Mouse (Mus musculus) liver, embryonic 12.5 days (tissue): Measurements from ENCODE around the gene Ccdc97. TPM values are rescaled to one million over a fixed set of nuclear protein-coding genes. Genes with fewer than 3 reads are reported as not detected.
A peak's percentile ranks its signal among the peaks of the same experiment; 100 is the strongest.

Experiments
- ATAC-seq: fragments of 200-750 bp; cut with Nextera tagmentation; 2 replicates; pipeline ENCODE4 v1.8.0; 2017; ENCODE audit warnings: moderate number of reproducible peaks, mild to moderate bottlenecking, moderate library complexity
- H3K27ac ChIP-seq: fragments of 300-500 bp; sonication (generic); 2 replicates; pipeline ENCODE4 v1.5.1; 2016; ENCODE audit warnings: mild to moderate bottlenecking
- H3K27me3 ChIP-seq: fragments of 300-500 bp; sonication (generic); replicated peaks from 2 replicates; pipeline ENCODE4 v1.6.1; 2016; ENCODE audit warnings: mild to moderate bottlenecking, moderate library complexity
- H3K36me3 ChIP-seq: fragments of 300-500 bp; sonication (generic); 2 replicates; pipeline ENCODE4 v1.6.1; 2016; ENCODE audit warnings: mild to moderate bottlenecking, moderate library complexity
- H3K4me1 ChIP-seq: fragments of 300-500 bp; sonication (generic); 2 replicates; pipeline ENCODE4 v1.6.1; 2016
- H3K4me2 ChIP-seq: fragments of 300-500 bp; sonication (generic); 2 replicates; pipeline ENCODE4 v1.6.1; 2016; ENCODE audit warnings: mild to moderate bottlenecking, moderate library complexity
- H3K4me3 ChIP-seq: fragments of 300-500 bp; sonication (generic); 2 replicates; pipeline ENCODE4 v1.5.1; 2016; ENCODE audit warnings: mild to moderate bottlenecking, moderate library complexity
- H3K9ac ChIP-seq: fragments of 300-500 bp; sonication (generic); 2 replicates; pipeline ENCODE4 v1.6.1; 2016; ENCODE audit warnings: mild to moderate bottlenecking, moderate library complexity
- H3K9me3 ChIP-seq: fragments of 300-500 bp; sonication (generic); replicated peaks from 2 replicates; pipeline ENCODE4 v1.6.1; 2016; ENCODE audit warnings: mild to moderate bottlenecking, moderate library complexity
- WGBS: fragments of 180-500 bp; shearing (Covaris S2); methylation state at CpG from one replicate; pipeline ENCODE4 v1.1.7; 2016; ENCODE audit not compliant: insufficient replicate concordance; 5-methylcytosine and 5-hydroxymethylcytosine counted together
- polyA plus RNA-seq: library from polyadenylated mRNA; unstranded; fragments of >200 nt; fragmentation: Nextera tagmentation; extraction: Ambion mirVana; gene quantifications from 2 replicates; pipeline ENCODE4 v1.2.1, GENCODE M21; 2016

The Ccdc97 gene
- polyA plus RNA-seq, 1 experiment from 2014 or later: 14.7 TPM

- no peak for ATAC-seq
- peak within 1 kb of the TSS; percentile 8; the same call in 1 of the 2 replicates for H3K9ac ChIP-seq
- H3K36me3 ChIP-seq: 0 out of 2 replicates have a peak, but pooled peaks cover 4% of the 10 kb centered on the region
- H3K27me3 ChIP-seq: peaks cover 42% of the 10 kb centered on the region
- 2% methylated on average over 29 of the region's 29 CpGs for WGBS
- H3K27ac ChIP-seq: no peak within 1 kb of the TSS
- H3K4me3 ChIP-seq: peak within 1 kb of the TSS; percentile 47
- 0 out of 2 replicates have a peak, but pooled peaks cover 4% of the 10 kb centered on the region for H3K9me3 ChIP-seq
- H3K4me2 ChIP-seq: peak within 1 kb of the TSS; percentile 71
- peaks cover 31% of the 10 kb centered on the region for H3K4me1 ChIP-seq
Measured at GRCm38 (mm10) chr7:25674719-25675300, 44.1 kb downstream of the Ccdc97 start, which contains the start of gene Tmem91. Gene Tmem91, minus strand, starts transcription at chr7:25675166.

- peak overlapping the region; percentile 47 for H3K4me3 ChIP-seq
- WGBS: 23% methylated on average over 9 of the region's 9 CpGs
- peaks cover 10% of the 10 kb centered on the region for H3K36me3 ChIP-seq
- 0 out of 2 replicates have a peak, but pooled peaks cover 4% of the 10 kb centered on the region for H3K9me3 ChIP-seq
- H3K9ac ChIP-seq: no peak overlapping the region
- no peak overlapping the region for H3K27ac ChIP-seq
- H3K4me2 ChIP-seq: peak overlapping the region; percentile 71
- ATAC-seq: no peak
- peaks cover 26% of the 10 kb centered on the region for H3K4me1 ChIP-seq
- peaks cover 42% of the 10 kb centered on the region for H3K27me3 ChIP-seq
Measured at GRCm38 (mm10) chr7:25674297-25674696, 44.6 kb downstream of the Ccdc97 start.

GRCm38 (mm10) chr7:25672442-25672841 is 46.4 kb downstream of the Ccdc97 start:
- Histone ChIP-seq H3K27me3 (peaks cover 42% of the 10 kb centered on the region), H3K36me3 (peaks cover 28% of the 10 kb centered on the region), H3K4me1 (peaks cover 15% of the 10 kb centered on the region), H3K4me2 (no peak overlapping the region), H3K4me3 (no peak overlapping the region), H3K27ac (no peak overlapping the region), H3K9me3 (0 out of 2 replicates have a peak, but pooled peaks cover 4% of the 10 kb centered on the region), H3K9ac (no peak overlapping the region)
- ATAC-seq: no peak
- WGBS: 37% methylated on average over 4 of the region's 4 CpGs

GRCm38 (mm10) chr7:25671686-25672085 is 47.2 kb downstream of the Ccdc97 start:
- Histone ChIP-seq H3K9ac (no peak overlapping the region), H3K4me3 (no peak overlapping the region), H3K4me1 (peaks cover 15% of the 10 kb centered on the region), H3K27me3 (peaks cover 38% of the 10 kb centered on the region), H3K9me3 (0 out of 2 replicates have a peak, but pooled peaks cover 4% of the 10 kb centered on the region), H3K4me2 (no peak overlapping the region), H3K27ac (no peak overlapping the region), H3K36me3 (peaks cover 36% of the 10 kb centered on the region)
- WGBS: 64% methylated on average over 2 of the region's 2 CpGs
- no peak for ATAC-seq

- H3K36me3 ChIP-seq: peaks cover 52% of the 10 kb centered on the region
- peaks cover 11% of the 10 kb centered on the region for H3K4me1 ChIP-seq
- H3K4me3 ChIP-seq: no peak overlapping the region
- no peak for ATAC-seq
- 0 out of 2 replicates have a peak, but pooled peaks cover 4% of the 10 kb centered on the region for H3K9me3 ChIP-seq
- H3K9ac ChIP-seq: no peak overlapping the region
- peaks cover 22% of the 10 kb centered on the region for H3K27me3 ChIP-seq
- 72% methylated on average over 4 of the region's 4 CpGs for WGBS
- no peak overlapping the region for H3K27ac ChIP-seq
- H3K4me2 ChIP-seq: no peak overlapping the region
Measured at GRCm38 (mm10) chr7:25670096-25670495, 48.8 kb downstream of the Ccdc97 start.

- Histone ChIP-seq H3K9ac (no peak overlapping the region), H3K4me2 (no peak overlapping the region), H3K27me3 (peaks cover 18% of the 10 kb centered on the region), H3K4me1 (peaks cover 6% of the 10 kb centered on the region), H3K9me3 (0 out of 2 replicates have a peak, but pooled peaks cover 4% of the 10 kb centered on the region), H3K36me3 (peaks cover 56% of the 10 kb centered on the region), H3K27ac (no peak overlapping the region), H3K4me3 (no peak overlapping the region)
- WGBS: 73% methylated on average over 9 of the region's 9 CpGs
- ATAC-seq: no peak
Measured at GRCm38 (mm10) chr7:25669631-25670030, 49.3 kb downstream of the Ccdc97 start.

- no peak for ATAC-seq
- no peak overlapping the region for H3K4me3 ChIP-seq
- peaks cover 61% of the 10 kb centered on the region for H3K36me3 ChIP-seq
- H3K9me3 ChIP-seq: 0 out of 2 replicates have a peak, but pooled peaks cover 4% of the 10 kb centered on the region
- H3K27me3 ChIP-seq: peaks cover 13% of the 10 kb centered on the region
- no peak overlapping the region for H3K4me2 ChIP-seq
- H3K27ac ChIP-seq: no peak overlapping the region
- WGBS: 71% methylated on average over 10 of the region's 10 CpGs
- peaks cover 1% of the 10 kb centered on the region; the same call in 1 of the 2 replicates for H3K4me1 ChIP-seq
- no peak overlapping the region for H3K9ac ChIP-seq
Measured at GRCm38 (mm10) chr7:25669158-25669557, 49.7 kb downstream of the Ccdc97 start.

- H3K36me3 ChIP-seq: peaks cover 89% of the 10 kb centered on the region
- 85% methylated on average over 8 of the region's 8 CpGs for WGBS
Measured at GRCm38 (mm10) chr7:25666381-25666780, 52.5 kb downstream of the Ccdc97 start.

More at GRCm38 (mm10) chr7:25666381-25666780, 52.5 kb downstream of the Ccdc97 start:
- H3K4me2 ChIP-seq: no peak overlapping the region
- H3K27ac ChIP-seq: no peak overlapping the region
- no peak overlapping the region for H3K9ac ChIP-seq
- H3K27me3 ChIP-seq: no peaks in the 10 kb centered on the region
- no peaks in the 10 kb centered on the region for H3K9me3 ChIP-seq
- H3K4me1 ChIP-seq: peaks cover 4% of the 10 kb centered on the region
- ATAC-seq: no peak
- H3K4me3 ChIP-seq: no peak overlapping the region

Other genes with a start within 250 kb of the Ccdc97 start
- gene Ceacam1, start 241.5 kb downstream of the Ccdc97 start, polyA plus RNA-seq: 1.9 and 2.4 TPM in 2 replicates
- gene Ceacam2, start 179.2 kb downstream of the Ccdc97 start, polyA plus RNA-seq: not detected in 2 replicates
- gene Erich4, start 103.2 kb downstream of the Ccdc97 start, polyA plus RNA-seq: 0.13 and 0.14 TPM in 2 replicates
- 12.4 and 15.9 TPM in 2 replicates for gene Dmac2, start 99.7 kb downstream of the Ccdc97 start, polyA plus RNA-seq
- 2.6 and 2.9 TPM in 2 replicates for gene B3gnt8, start 92.4 kb downstream of the Ccdc97 start, polyA plus RNA-seq
- gene Bckdha, start 60.1 kb downstream of the Ccdc97 start, polyA plus RNA-seq: 21.0 and 21.7 TPM in 2 replicates
- gene Exosc5, start 59.9 kb downstream of the Ccdc97 start, polyA plus RNA-seq: 80.4 and 82.2 TPM in 2 replicates
- gene Tmem91, start 43.9 kb downstream of the Ccdc97 start, polyA plus RNA-seq: 2.0 and 3.2 TPM in 2 replicates
- 24.9 and 29.5 TPM in 2 replicates for gene B9d2, start 38.3 kb downstream of the Ccdc97 start, polyA plus RNA-seq
- gene Tgfb1, start 32.1 kb downstream of the Ccdc97 start, polyA plus RNA-seq: 13.6 and 14.2 TPM in 2 replicates
- 46.1 and 52.3 TPM in 2 replicates for gene Hnrnpul1, start 35.7 kb upstream of the Ccdc97 start, polyA plus RNA-seq
- 14.1 and 20.1 TPM in 2 replicates for gene Axl, start 69.6 kb upstream of the Ccdc97 start, polyA plus RNA-seq
- 0.62 and 0.81 TPM in 2 replicates for gene Cyp2s1, start 97.8 kb upstream of the Ccdc97 start, polyA plus RNA-seq
- 0.06 TPM in 1 of 2 replicates, not detected in the other for gene Cyp2b10, start 178.5 kb upstream of the Ccdc97 start, polyA plus RNA-seq